Mouse (Mus musculus) lung, embryonic 16.5 days (tissue): ENCODE data around the gene Arl6. TPM values are rescaled to one million over a fixed set of nuclear protein-coding genes. Genes with fewer than 3 reads are reported as not detected.

ENCODE experiments used
- ATAC-seq: fragments of 200-750 bp; cut with Nextera tagmentation; 2 replicates; pipeline ENCODE4 v1.8.0; 2017; ENCODE audit warnings: low read depth, mild to moderate bottlenecking, moderate library complexity
- H3K27ac ChIP-seq: fragments of 300-500 bp; sonication (generic); 2 replicates; pipeline ENCODE4 v1.5.1; 2014; ENCODE audit warnings: mild to moderate bottlenecking, control low read depth, low read length
- H3K27me3 ChIP-seq: fragments of 300-500 bp; sonication (generic); 2 replicates; pipeline ENCODE4 v1.6.1; 2014; ENCODE audit warnings: low read depth, low read length, mixed read lengths; ENCODE audit not compliant: control insufficient read depth, insufficient read depth
- H3K36me3 ChIP-seq: fragments of 300-500 bp; sonication (generic); 2 replicates; pipeline ENCODE4 v1.6.1; 2014; ENCODE audit warnings: low read length; ENCODE audit not compliant: control insufficient read depth, insufficient read depth
- H3K4me1 ChIP-seq: fragments of 300-500 bp; sonication (generic); replicated peaks from 2 replicates; pipeline ENCODE4 v1.6.1; 2014; ENCODE audit warnings: low read length, mixed read lengths; ENCODE audit not compliant: control insufficient read depth, insufficient read depth
- H3K4me2 ChIP-seq: fragments of 300-500 bp; sonication (generic); 2 replicates; pipeline ENCODE4 v1.6.1; 2014; ENCODE audit warnings: low read depth, low read length, control low read depth
- H3K4me3 ChIP-seq: fragments of 300-500 bp; sonication (generic); 2 replicates; pipeline ENCODE4 v1.5.1; 2014; ENCODE audit warnings: mild to moderate bottlenecking, low read length, control low read depth
- H3K9ac ChIP-seq: fragments of 300-500 bp; sonication (generic); 2 replicates; pipeline ENCODE4 v1.6.1; 2014; ENCODE audit warnings: low read length, control low read depth
- H3K9me3 ChIP-seq: fragments of 300-500 bp; sonication (generic); 2 replicates; pipeline ENCODE4 v1.6.1; 2016; ENCODE audit warnings: low read length; ENCODE audit not compliant: control insufficient read depth
- WGBS: fragments of 180-500 bp; shearing (Covaris S2); extraction: QIAGEN DNeasy Blood & Tissue Kit; methylation state at CpG from one replicate; pipeline ENCODE4 v1.1.7; 2014; 5-methylcytosine and 5-hydroxymethylcytosine counted together
- polyA plus RNA-seq: library from polyadenylated mRNA; unstranded; fragments of >200 nt; fragmentation: Nextera tagmentation; extraction: Ambion mirVana; gene quantifications from 2 replicates; pipeline ENCODE4 v1.2.1, GENCODE M21; 2015

The Arl6 gene
- polyA plus RNA-seq, 1 experiment from 2014 or later: 36.5 TPM

- Histone ChIP-seq H3K36me3 (no peaks in the 10 kb centered on the region), H3K4me3 (no peak overlapping the region), H3K9ac (no peak overlapping the region), H3K9me3 (no peaks in the 10 kb centered on the region), H3K4me1 (no peaks in the 10 kb centered on the region), H3K4me2 (no peak overlapping the region), H3K27me3 (no peaks in the 10 kb centered on the region), H3K27ac (no peak overlapping the region)
- 26% methylated on average over 3 of the region's 3 CpGs for WGBS
- no peak for ATAC-seq
Observed at GRCm38 (mm10) chr16:59617167-59617566, 22.0 kb downstream of the Arl6 start.

GRCm38 (mm10) chr16:59615675-59616074 is 23.5 kb downstream of the Arl6 start:
- Histone ChIP-seq H3K9ac (no peak overlapping the region), H3K27ac (no peak overlapping the region), H3K9me3 (no peaks in the 10 kb centered on the region), H3K27me3 (no peaks in the 10 kb centered on the region), H3K36me3 (no peaks in the 10 kb centered on the region), H3K4me3 (no peak overlapping the region), H3K4me1 (no peaks in the 10 kb centered on the region), H3K4me2 (no peak overlapping the region)
- WGBS: 66% methylated on average over 3 of the region's 3 CpGs
- no peak for ATAC-seq

- Histone ChIP-seq H3K9me3 (no peaks in the 10 kb centered on the region), H3K4me2 (no peak overlapping the region), H3K9ac (no peak overlapping the region), H3K27me3 (no peaks in the 10 kb centered on the region), H3K4me1 (no peaks in the 10 kb centered on the region), H3K36me3 (no peaks in the 10 kb centered on the region), H3K4me3 (no peak overlapping the region), H3K27ac (no peak overlapping the region)
- WGBS: 72% methylated on average over 1 of the region's 1 CpGs
- no peak for ATAC-seq
Observed at GRCm38 (mm10) chr16:59610750-59611149, 28.4 kb downstream of the Arl6 start.

- no peak overlapping the region for H3K9ac ChIP-seq
- H3K27ac ChIP-seq: no peak overlapping the region
- no peak overlapping the region for H3K4me3 ChIP-seq
- no peak for ATAC-seq
- peaks cover 5% of the 10 kb centered on the region; the same call in 1 of the 2 replicates for H3K4me1 ChIP-seq
- no peak overlapping the region for H3K4me2 ChIP-seq
- H3K9me3 ChIP-seq: peaks cover 5% of the 10 kb centered on the region; the same call in 1 of the 2 replicates
- WGBS: 62% methylated on average over 15 of the region's 15 CpGs
- H3K36me3 ChIP-seq: no peaks in the 10 kb centered on the region
- H3K27me3 ChIP-seq: no peaks in the 10 kb centered on the region
Observed at GRCm38 (mm10) chr16:59604078-59604781, 35.0 kb downstream of the Arl6 start.

DNA sequence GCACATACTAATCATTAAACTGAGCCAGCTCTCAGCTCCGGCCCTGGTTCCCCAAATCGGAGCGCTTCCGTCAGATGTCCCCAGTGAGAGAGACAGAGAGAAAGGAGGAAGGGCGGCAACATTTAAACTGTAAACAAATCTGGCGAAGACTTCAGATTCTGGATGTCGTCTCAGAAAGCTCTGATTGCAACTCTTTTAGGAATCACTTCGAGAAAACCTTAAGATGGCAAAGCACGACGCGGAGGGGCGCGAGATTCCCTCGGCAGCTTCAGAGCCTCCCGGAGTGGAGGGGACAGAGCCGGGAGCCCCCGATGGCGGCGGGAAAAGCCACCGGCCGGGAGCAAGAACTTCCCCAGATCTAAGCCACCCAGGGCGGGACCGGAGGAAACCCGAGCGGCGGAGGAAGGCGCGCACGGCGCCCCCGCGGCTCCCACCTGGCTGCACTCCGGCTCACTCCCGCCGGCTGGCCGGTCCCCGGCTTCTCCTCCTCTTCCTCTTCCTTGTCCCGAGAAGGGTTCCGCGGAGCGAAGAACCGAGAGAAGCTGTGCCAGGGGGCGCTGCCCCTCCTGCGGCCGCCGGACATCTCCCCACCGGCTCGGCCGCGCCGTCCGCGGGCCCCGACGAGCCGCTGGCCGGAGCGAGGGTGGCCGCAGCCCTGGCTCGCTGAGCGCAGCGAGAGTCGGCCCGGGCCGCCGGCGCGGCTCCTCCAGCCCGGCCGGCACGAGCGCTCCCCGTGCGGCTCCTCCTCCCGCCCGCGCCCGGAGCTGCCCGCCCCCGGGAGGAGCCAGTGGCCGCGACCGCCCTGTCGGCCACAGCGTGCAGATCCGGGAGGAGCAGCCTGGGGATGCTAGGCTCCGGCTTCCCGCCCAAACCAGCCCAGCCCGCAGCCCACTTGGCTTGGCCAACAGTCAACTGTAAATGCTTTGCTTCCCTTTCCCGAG is 38.6 kb downstream of the Arl6 start, which contains the start of gene Crybg3:
Gene Crybg3 (minus strand): TSS at position 669 of the 941 bp plus-strand sequence.
- Histone ChIP-seq H3K4me2 (peak within 1 kb of the TSS; percentile 56), H3K27ac (peak within 1 kb of the TSS; percentile 93), H3K4me1 (peaks cover 5% of the 10 kb centered on the region; the same call in 1 of the 2 replicates), H3K27me3 (no peaks in the 10 kb centered on the region), H3K36me3 (no peaks in the 10 kb centered on the region), H3K9ac (peak within 1 kb of the TSS; percentile 86), H3K9me3 (peaks cover 5% of the 10 kb centered on the region; the same call in 1 of the 2 replicates), H3K4me3 (peak within 1 kb of the TSS; percentile 84)
- peak; percentile 98 for ATAC-seq
- under 1% methylated on average over 59 of the region's 90 CpGs for WGBS

DNA sequence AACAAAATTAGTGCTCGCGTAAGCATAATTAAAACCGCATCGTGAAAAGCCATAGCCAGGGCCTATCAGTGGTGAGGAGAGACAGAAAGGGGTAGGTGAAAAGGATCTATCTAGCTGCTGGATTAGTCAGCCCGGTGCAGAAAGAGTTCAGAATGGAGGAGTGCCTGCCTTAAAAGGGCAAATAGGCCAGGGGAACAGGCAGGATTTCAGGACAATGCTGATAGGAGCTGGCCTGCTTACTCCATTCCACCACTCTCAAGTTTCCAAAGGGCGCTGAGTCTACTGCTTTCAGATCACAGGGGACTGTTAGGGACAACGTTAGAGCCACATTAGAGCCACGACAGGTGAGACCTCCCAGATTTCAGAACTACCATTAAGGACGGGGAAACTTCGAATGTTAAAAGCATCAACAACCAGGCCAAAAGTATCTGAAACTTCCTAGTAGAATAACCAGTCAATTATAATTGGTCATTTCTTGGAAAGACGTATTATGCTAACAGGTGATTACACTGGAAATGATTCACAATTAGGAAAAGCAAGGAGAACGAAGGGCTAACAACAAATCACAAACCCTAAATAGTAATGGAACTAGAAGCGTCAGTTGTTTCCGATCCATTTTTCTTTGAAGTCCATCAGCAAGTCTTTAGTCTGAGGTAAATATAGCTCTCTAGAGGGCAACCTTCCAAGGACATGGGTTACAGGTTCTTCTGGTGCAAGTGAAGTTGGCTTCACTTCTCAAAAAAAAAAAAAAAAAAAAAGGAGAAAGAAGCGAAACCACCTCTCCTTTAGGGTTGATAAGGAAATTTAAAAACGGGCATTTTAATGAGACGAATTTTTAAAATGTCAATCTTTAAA is 39.6 kb downstream of the Arl6 start:
- peak overlapping the region; percentile 84 for H3K4me3 ChIP-seq
- H3K27ac ChIP-seq: peak overlapping the region; percentile 17; the same call in 1 of the 2 replicates
- H3K9me3 ChIP-seq: peaks cover 5% of the 10 kb centered on the region; the same call in 1 of the 2 replicates
- peak overlapping the region; percentile 56 for H3K4me2 ChIP-seq
- no peaks in the 10 kb centered on the region for H3K36me3 ChIP-seq
- H3K4me1 ChIP-seq: peaks cover 6% of the 10 kb centered on the region; the same call in 1 of the 2 replicates
- no peaks in the 10 kb centered on the region for H3K27me3 ChIP-seq
- peak overlapping the region; percentile 86 for H3K9ac ChIP-seq
- 28% methylated on average over 17 of the region's 17 CpGs for WGBS
- no peak for ATAC-seq

- H3K9ac ChIP-seq: peak overlapping the region; percentile 34; the same call in 1 of the 2 replicates
- WGBS: 53% methylated on average over 4 of the region's 4 CpGs
- H3K9me3 ChIP-seq: peaks cover 5% of the 10 kb centered on the region; the same call in 1 of the 2 replicates
- H3K27ac ChIP-seq: no peak overlapping the region
- no peaks in the 10 kb centered on the region for H3K36me3 ChIP-seq
- peak overlapping the region; percentile 84; the same call in 1 of the 2 replicates for H3K4me3 ChIP-seq
- H3K4me2 ChIP-seq: peak overlapping the region; percentile 56; the same call in 1 of the 2 replicates
- no peak for ATAC-seq
- no peaks in the 10 kb centered on the region for H3K27me3 ChIP-seq
- peaks cover 8% of the 10 kb centered on the region; the same call in 1 of the 2 replicates for H3K4me1 ChIP-seq
Observed at GRCm38 (mm10) chr16:59598997-59599396, 40.2 kb downstream of the Arl6 start.

DNA sequence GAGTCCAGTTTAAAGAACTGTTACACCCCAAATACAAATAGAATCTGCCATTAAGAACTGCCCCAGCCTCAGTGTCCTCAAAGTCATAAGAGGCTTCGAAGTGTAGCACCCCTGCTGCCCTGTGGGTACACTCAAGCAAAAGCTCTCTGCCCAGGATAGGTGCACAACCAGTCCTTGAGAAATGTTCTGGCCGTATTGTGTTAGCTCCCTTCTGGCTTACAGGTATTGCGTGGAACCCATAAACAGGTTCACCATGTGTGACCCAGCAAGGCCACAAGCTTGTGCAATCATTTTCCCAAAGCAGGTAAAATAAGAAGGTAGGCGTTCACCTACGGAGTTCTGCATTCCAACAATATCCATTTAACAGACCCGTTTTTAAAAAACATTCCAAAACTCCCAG is 41.9 kb downstream of the Arl6 start:
- Histone ChIP-seq H3K27ac (no peak overlapping the region), H3K9me3 (peaks cover 5% of the 10 kb centered on the region; the same call in 1 of the 2 replicates), H3K4me2 (no peak overlapping the region), H3K4me1 (peaks cover 8% of the 10 kb centered on the region; the same call in 1 of the 2 replicates), H3K27me3 (no peaks in the 10 kb centered on the region), H3K9ac (no peak overlapping the region), H3K36me3 (no peaks in the 10 kb centered on the region), H3K4me3 (no peak overlapping the region)
- ATAC-seq: no peak
- WGBS: 94% methylated on average over 6 of the region's 6 CpGs
